Mouse (Mus musculus): ENCODE results near the gene Zfp961.
"Not testable (repeated sequence)": the region's sequence is repeated elsewhere in the genome, so short reads cannot be mapped to it uniquely, and the experiment has no call there.

Zfp961 gene

GRCm38 (mm10) chr8:71961796-71962195 is 11.0 kb downstream of the Zfp961 start:
- no peak for DNase-seq (ENCODE audit: low spot score in 2 of 2)

GRCm38 (mm10) chr8:71964051-71964450 is 13.2 kb downstream of the Zfp961 start:
- DNase-seq (ENCODE audit: low spot score in 2 of 2): no peak

- DNase-seq (ENCODE audit: low spot score in 2 of 2): no peak
Measured at GRCm38 (mm10) chr8:71965166-71965565, 14.3 kb downstream of the Zfp961 start.

GRCm38 (mm10) chr8:71966411-71966810 is 15.6 kb downstream of the Zfp961 start:
- DNase-seq (ENCODE audit: low spot score in 2 of 2): no peak

- no peak for DNase-seq (ENCODE audit: low spot score in 2 of 2)
Measured at GRCm38 (mm10) chr8:71967261-71967660, 16.4 kb downstream of the Zfp961 start.

GRCm38 (mm10) chr8:71968100-71968499 is 17.3 kb downstream of the Zfp961 start:
- DNase-seq (ENCODE audit: low spot score in 2 of 2): no peak

GRCm38 (mm10) chr8:71968636-71969035 is 17.8 kb downstream of the Zfp961 start:
- DNase-seq (ENCODE audit: low spot score in 2 of 2): no peak

- DNase-seq (ENCODE audit: low spot score in 2 of 2): peak in 1 of 2 experiments; percentile 12
Measured at GRCm38 (mm10) chr8:71971945-71972344, 21.1 kb downstream of the Zfp961 start.

- DNase-seq (ENCODE audit: low spot score in 2 of 2): no peak
Measured at GRCm38 (mm10) chr8:71974211-71974610, 23.4 kb downstream of the Zfp961 start.

GRCm38 (mm10) chr8:71981032-71981431 is 30.2 kb downstream of the Zfp961 start:
- DNase-seq (ENCODE audit: low spot score in 2 of 2): no peak

GRCm38 (mm10) chr8:71981456-71981855 is 30.6 kb downstream of the Zfp961 start:
- no peak for DNase-seq (ENCODE audit: low spot score in 2 of 2)

- no peak for DNase-seq (ENCODE audit: low spot score in 2 of 2)
Measured at GRCm38 (mm10) chr8:71984601-71985000, 33.8 kb downstream of the Zfp961 start.

GRCm38 (mm10) chr8:71988110-71988866 is 37.5 kb downstream of the Zfp961 start:
- DNase-seq (ENCODE audit: low spot score in 2 of 2): peak; percentile 76 to 79

GRCm38 (mm10) chr8:71988867-71989599 is 38.2 kb downstream of the Zfp961 start:
- DNase-seq (ENCODE audit: low spot score in 2 of 2): no peak

- DNase-seq (ENCODE audit: low spot score in 2 of 2): no peak
Measured at GRCm38 (mm10) chr8:71999434-71999833, 48.6 kb downstream of the Zfp961 start.

- no peak for DNase-seq (ENCODE audit: low spot score in 2 of 2)
Measured at GRCm38 (mm10) chr8:72000223-72000622, 49.4 kb downstream of the Zfp961 start.

GRCm38 (mm10) chr8:72002942-72003341 is 52.1 kb downstream of the Zfp961 start:
- no peak for DNase-seq (ENCODE audit: low spot score in 2 of 2)

GRCm38 (mm10) chr8:72005912-72006311 is 55.1 kb downstream of the Zfp961 start:
- DNase-seq (ENCODE audit: low spot score in 2 of 2): no peak

- DNase-seq (ENCODE audit: low spot score in 2 of 2): no peak
Measured at GRCm38 (mm10) chr8:72006763-72007162, 55.9 kb downstream of the Zfp961 start.

GRCm38 (mm10) chr8:72008134-72008641 is 57.4 kb downstream of the Zfp961 start:
- no peak for DNase-seq (ENCODE audit: low spot score in 2 of 2)

- no peak for DNase-seq (ENCODE audit: low spot score in 2 of 2)
Measured at GRCm38 (mm10) chr8:72009473-72009872, 58.6 kb downstream of the Zfp961 start, which contains the start of gene Cyp4f18. TSS of gene Cyp4f18 (minus strand) at chr8:72009626.

GRCm38 (mm10) chr8:72013506-72014228 is 62.8 kb downstream of the Zfp961 start:
- not testable (repeated sequence) for DNase-seq (ENCODE audit: low spot score in 2 of 2)

Measured in frontal cortex, postnatal 36 days (tissue).